Mouse (Mus musculus): ENCODE measurements at regions not wholly inside any gene's neighbourhood (a gene's known extent, or its start where the extent isn't known, plus 50 kb on each side); places are given as distances from the start of the nearest gene placed in this dataset.

GRCm38 (mm10) chr2:45650271-45650985 is 533.2 kb upstream of the Zeb2 start:
- TF ChIP-seq CTCF (IDR thresholded peaks at IDR 0.05; ENCODE audit: low read depth) (no peak), EP300 (IDR thresholded peaks at IDR 0.05; ENCODE audit: low read depth) (no peak)
